Comparison of ENCODE assay signal across 17 mouse cellular contexts in genomic region chr1:159238147-159238546, GRCm38 (mm10). TPM values are rescaled to one million over a fixed set of nuclear protein-coding genes. Genes with fewer than 3 reads are reported as not detected.
DNase-seq lines count a peak whose midpoint lies in the region; ATAC-seq and TF ChIP-seq lines count a peak whose summit lies in the region.
"Had no signal": no experiment of that assay in that cellular context is flagged by ENCODE, and none has a peak within 500 bp of the region (broad histone marks: within the 10 kb centered on the region; RNA-seq: fewer than 3 reads in every experiment).

No protein-coding gene starts in this region.

- peak overlapping the region; percentile 28 to 46; a peak in 3 of 4 replicates for H3K4me3 ChIP-seq in liver, embryonic 14.5 days (ENCODE audit: insufficient read depth in 1 of 2, low read depth in 2 of 2, low read length in 2 of 2)
- H3K4me3 ChIP-seq: embryonic facial prominence, embryonic 13.5 days; forebrain, embryonic 13.5 days; hindbrain, embryonic 15.5 days had no signal

- H3K4me2 ChIP-seq in liver, embryonic 14.5 days (ENCODE audit: low read depth): peak overlapping the region; percentile 86
- H3K4me2 ChIP-seq: embryonic facial prominence, embryonic 13.5 days; forebrain, embryonic 13.5 days; hindbrain, embryonic 15.5 days; midbrain, embryonic 11.5 days had no signal

- H3K4me1 ChIP-seq in liver, embryonic 14.5 days (replicated peaks; ENCODE audit: control insufficient read depth in 2 of 2, insufficient read depth in 2 of 2, low read length in 1 of 2): peaks cover 30 to 42% of the 10 kb centered on the region in 2 experiments

- no peak for TF ChIP-seq CTCF in liver, embryonic 14.5 days (IDR thresholded peaks at IDR 0.05; ENCODE audit: low read depth)

- intact Hi-C loops in left cerebral cortex, postnatal 36 days (cut with DNase I): no loop called here

- DNase-seq in spleen, postnatal 36 days (ENCODE audit: low spot score in 2 of 2): peak; percentile 22 to 28
- DNase-seq in spleen, adult 18-20 months: no peak
- DNase-seq in liver, embryonic 14.5 days (ENCODE audit: low read depth in 3 of 3, low spot score in 3 of 3): peak; percentile 71 to 80 (median 79)
- no peak for DNase-seq in left cerebral cortex, postnatal 36 days (ENCODE audit: low spot score in 2 of 2)
- DNase-seq: adrenal gland, adult 2 months; cerebellum, postnatal 36 days; gastrocnemius, postnatal 25 days; kidney, adult 8-10 months; thymus, postnatal 14 days had no signal

- peak overlapping the region; percentile 66 for H3K9ac ChIP-seq in liver, embryonic 14.5 days (replicated peaks)
- H3K9ac ChIP-seq: embryonic facial prominence, embryonic 13.5 days; forebrain, embryonic 13.5 days; hindbrain, embryonic 15.5 days had no signal

- H3K36me3 ChIP-seq in liver, embryonic 14.5 days (replicated peaks; ENCODE audit: control insufficient read depth, insufficient read depth, low read depth): peaks cover 18% of the 10 kb centered on the region

- no peaks in the 10 kb centered on the region for H3K9me3 ChIP-seq in liver, embryonic 14.5 days (ENCODE audit: control insufficient read depth, low read length)
- H3K9me3 ChIP-seq: embryonic facial prominence, embryonic 13.5 days; forebrain, embryonic 13.5 days; hindbrain, embryonic 15.5 days had no signal

- H3K27ac ChIP-seq in liver, embryonic 14.5 days: peak overlapping the region; percentile 96
- H3K27ac ChIP-seq: embryonic facial prominence, embryonic 13.5 days; forebrain, embryonic 13.5 days; hindbrain, embryonic 15.5 days had no signal

- TF ChIP-seq EP300 in liver, embryonic 14.5 days (IDR thresholded peaks at IDR 0.05; ENCODE audit: low read depth): peak; percentile 96

- no peaks in the 10 kb centered on the region for H3K27me3 ChIP-seq in liver, embryonic 14.5 days (ENCODE audit: control insufficient read depth, insufficient read depth, low read length)
- H3K27me3 ChIP-seq: CH12.LX; embryonic facial prominence, embryonic 13.5 days; forebrain, embryonic 13.5 days; hindbrain, embryonic 15.5 days had no signal

- peak; percentile 78 for ATAC-seq in erythroblast, adult 5-6 weeks (replicated peaks; ENCODE audit: low FRiP score, poor library complexity, severe bottlenecking)
- peak; percentile 86 for ATAC-seq in liver, embryonic 14.5 days (ENCODE audit: insufficient read depth)
- ATAC-seq in granulocyte monocyte progenitor cell, adult 5-6 weeks (replicated peaks; ENCODE audit: poor library complexity, severe bottlenecking): no peak
- no peak for ATAC-seq in monocyte, adult 5-6 weeks (replicated peaks; ENCODE audit: insufficient number of reproducible peaks, low FRiP score, low TSS enrichment, poor library complexity, severe bottlenecking)
- ATAC-seq: forebrain, embryonic 13.5 days had no signal

- WGBS in liver, embryonic 14.5 days (ENCODE audit: insufficient replicate concordance): 22% methylated on average over 6 of the region's 6 CpGs

RNA-seq across cellular contexts. Expression of gene Cop1, which starts 6.0 kb away (rescaled TPM):
- 80.0 and 85.3 TPM in 2 replicates for total RNA-seq in erythroblast, adult 5-6 weeks (2015; ENCODE audit: low replicate concordance)
- 108 and 116 TPM in 2 replicates for total RNA-seq in erythroblast, adult 5-6 weeks (2017; ENCODE audit: low replicate concordance)
- 30.5 and 54.3 TPM in 2 replicates for polyA plus RNA-seq in liver, embryonic 14.5 days (2012; rRNA removed)
- polyA plus RNA-seq in liver, embryonic 14.5 days (2014; fragmentation: Nextera tagmentation; extraction: Ambion mirVana): 37.4 and 66.4 TPM in 2 replicates
- 81.8 and 118 TPM in 2 replicates for total RNA-seq in granulocyte monocyte progenitor cell, adult 5-6 weeks (2014; fragmentation: Nextera tagmentation)
- 137 and 141 TPM in 2 replicates for total RNA-seq in granulocyte monocyte progenitor cell, adult 5-6 weeks (2017)
- total RNA-seq in monocyte, adult 5-6 weeks (2017): 174 to 215 TPM (median 213 TPM) in 3 replicates
- total RNA-seq in left cerebral cortex, postnatal 36 days (2021): 100 to 1,000 TPM; 154 to 157 TPM

Comparison
In these comparisons a context has a peak if more than half of its experiments do, and no peak if none do; other contexts are left out.
1. DNase-seq: peak in spleen, postnatal 36 days (2 of 2) and liver, embryonic 14.5 days (3 of 3); none in spleen, adult 18-20 months (0 of 2) and left cerebral cortex, postnatal 36 days (0 of 2).
2. ATAC-seq: peak in erythroblast, adult 5-6 weeks (single experiment) and liver, embryonic 14.5 days (single experiment); none in granulocyte monocyte progenitor cell, adult 5-6 weeks (single experiment) and monocyte, adult 5-6 weeks (single experiment).